Mouse (Mus musculus): ENCODE measurements around the gene Gm42906.

DNA sequence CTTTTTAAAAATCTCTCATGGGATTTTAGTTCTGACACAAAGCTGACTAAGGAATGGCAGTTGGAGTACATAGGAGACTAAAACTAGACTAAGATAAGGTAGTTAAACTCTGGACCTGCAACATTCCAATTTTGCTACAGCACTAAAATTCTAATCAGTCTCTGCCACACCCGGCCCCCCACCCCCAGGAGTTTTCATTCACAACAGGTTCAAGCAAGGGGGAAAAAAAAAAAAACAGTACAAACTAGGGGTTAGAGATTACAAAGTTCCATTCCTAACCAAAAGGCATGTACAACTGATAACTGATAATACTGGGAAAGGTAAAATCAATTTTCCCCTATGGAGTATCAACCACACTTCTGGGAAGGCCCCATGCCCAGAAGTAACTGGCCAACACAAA is 60.6 kb downstream of the Gm42906 start:
- TF ChIP-seq CTCF (IDR thresholded peaks at IDR 0.05), result no peak
- TF ChIP-seq EP300 (IDR thresholded peaks at IDR 0.05), result no peak

Data from lung, postnatal 0 days (tissue).